Mouse (Mus musculus): ENCODE measurements at regions not wholly inside any gene's neighbourhood (a gene's known extent, or its start where the extent isn't known, plus 50 kb on each side); places are given as distances from the start of the nearest gene placed in this dataset.

- TF ChIP-seq CTCF (IDR thresholded peaks at IDR 0.05), result no peak
- ChIA-PET POLR2A (no interaction called here), CTCF (interaction anchor here (1.2 to 2.6 kb wide), 5 partner anchors 14 to 53 kb away, joined by 3 to 5 read pairs (median 4); no protein-coding TSS in a partner anchor)
- in situ Hi-C loops (cut with MboI; ENCODE audit: low pct_unique_long_range_greater_than_20kb), result no loop called here
- no peak for DNase-seq (ENCODE audit: low read depth, low spot score)
- H3K27me3 ChIP-seq, result no peaks in the 10 kb centered on the region
- ATAC-seq, result no peak
Observed at GRCm38 (mm10) chr3:130942947-130943630, 167.2 kb upstream of the Lef1 start.

GRCm38 (mm10) chr3:130940302-130940867 lies 169.9 kb upstream of the Lef1 start:
- H3K27me3 ChIP-seq, result no peaks in the 10 kb centered on the region
- CTCF ChIA-PET, result interaction anchor here (1.5 kb wide), 1 partner anchor 14 kb away, joined by 4 read pairs; no protein-coding TSS in a partner anchor
- no peak for TF ChIP-seq CTCF (IDR thresholded peaks at IDR 0.05)
- no peak for DNase-seq (ENCODE audit: low read depth, low spot score)
- peak; percentile 34 for ATAC-seq
- in situ Hi-C loops (cut with MboI; ENCODE audit: low pct_unique_long_range_greater_than_20kb), result no loop called here
- POLR2A ChIA-PET, result no interaction called here

DNA sequence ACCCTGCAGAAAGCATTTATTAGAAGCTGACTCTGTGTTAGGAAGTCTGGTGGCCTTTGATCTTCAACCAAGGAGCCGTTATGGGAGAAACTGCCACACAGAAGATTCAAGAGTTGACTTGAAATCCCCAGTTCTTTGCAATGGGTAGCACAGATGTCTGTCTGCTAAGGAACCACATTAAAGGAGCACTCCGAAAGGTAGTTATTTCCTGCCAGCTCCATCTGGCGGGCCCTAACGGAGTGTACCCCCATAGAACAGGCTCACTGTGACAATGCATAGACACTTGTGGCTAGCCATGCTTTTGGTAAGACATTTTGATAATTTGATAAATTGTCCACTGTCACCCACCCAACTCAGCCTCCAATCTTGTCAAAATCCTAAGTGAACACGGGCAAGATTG lies 173.3 kb upstream of the Lef1 start:
- H3K27me3 ChIP-seq, result no peaks in the 10 kb centered on the region
- in situ Hi-C loops (cut with MboI; ENCODE audit: low pct_unique_long_range_greater_than_20kb), result no loop called here
- ChIA-PET CTCF (interaction anchor here (1.3 kb wide), 1 partner anchor 14 kb away, joined by 3 read pairs; no protein-coding TSS in a partner anchor), POLR2A (no interaction called here)
- TF ChIP-seq CTCF (IDR thresholded peaks at IDR 0.05), result no peak
- no peak for ATAC-seq
- no peak for DNase-seq (ENCODE audit: low read depth, low spot score)

- no peaks in the 10 kb centered on the region for H3K27me3 ChIP-seq
- TF ChIP-seq CTCF (IDR thresholded peaks at IDR 0.05), result no peak
- in situ Hi-C loops (cut with MboI; ENCODE audit: low pct_unique_long_range_greater_than_20kb), result no loop called here
- CTCF ChIA-PET, result interaction anchor here (1.3 kb wide), 1 partner anchor 15 kb away, joined by 3 read pairs; no protein-coding TSS in a partner anchor
- ATAC-seq, result no peak
- POLR2A ChIA-PET, result no interaction called here
- no peak for DNase-seq (ENCODE audit: low read depth, low spot score)
Observed at GRCm38 (mm10) chr3:130936336-130936735, 173.9 kb upstream of the Lef1 start.

- ATAC-seq (no peak), DNase-seq (ENCODE audit: low read depth, low spot score) (no peak)
- CTCF ChIA-PET, result interaction anchor here (3.8 kb wide), 1 partner anchor 12 kb away, joined by 10 read pairs; no protein-coding TSS in a partner anchor
- POLR2A ChIA-PET, result no interaction called here
- no peak for TF ChIP-seq CTCF (IDR thresholded peaks at IDR 0.05)
- H3K27me3 ChIP-seq, result no peaks in the 10 kb centered on the region
- in situ Hi-C loops (cut with MboI; ENCODE audit: low pct_unique_long_range_greater_than_20kb), result no loop called here
Observed at GRCm38 (mm10) chr3:130935926-130936315, 174.3 kb upstream of the Lef1 start.

DNA sequence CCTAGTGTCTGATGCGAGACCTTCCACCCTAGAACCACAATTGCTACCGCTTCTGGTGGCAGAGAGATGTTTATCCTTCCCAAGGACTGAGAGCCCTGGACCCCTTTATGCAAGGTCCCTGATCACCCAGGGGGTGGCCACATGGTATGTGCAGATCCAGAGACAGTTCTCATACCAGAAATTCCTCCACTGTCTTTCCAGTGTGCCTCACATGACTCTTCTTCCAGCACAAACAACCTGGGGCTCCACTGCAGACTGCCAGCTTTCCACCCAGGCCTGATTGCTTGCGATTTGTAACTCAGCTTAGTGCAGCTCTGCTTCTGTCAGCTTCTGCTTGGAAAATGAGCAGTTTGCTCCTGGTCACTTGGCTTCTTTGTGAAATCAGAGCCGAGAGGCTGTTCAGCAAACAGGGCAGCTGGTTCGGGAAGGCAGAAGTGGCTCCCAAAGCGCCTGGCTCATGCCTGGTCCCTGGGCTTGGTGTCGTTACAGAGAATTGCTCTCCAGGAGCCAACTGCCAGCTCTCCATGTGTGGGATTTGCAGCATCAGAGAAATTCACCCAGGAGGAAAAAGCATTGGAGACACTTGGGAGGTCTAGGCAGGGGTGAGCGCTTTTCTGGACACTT lies 174.9 kb upstream of the Lef1 start:
- H3K27me3 ChIP-seq, result no peaks in the 10 kb centered on the region
- CTCF ChIA-PET, result interaction anchor here (3.8 kb wide), 1 partner anchor 11 kb away, joined by 10 read pairs; no protein-coding TSS in a partner anchor
- POLR2A ChIA-PET, result interaction anchor here (0.6 to 0.7 kb wide), 2 partner anchors 124 to 1176 kb away, joined by 3 read pairs; no protein-coding TSS in a partner anchor
- ATAC-seq (peak; percentile 79), DNase-seq (ENCODE audit: low read depth, low spot score) (no peak)
- no peak for TF ChIP-seq CTCF (IDR thresholded peaks at IDR 0.05)
- in situ Hi-C loops (cut with MboI; ENCODE audit: low pct_unique_long_range_greater_than_20kb), result no loop called here

DNA sequence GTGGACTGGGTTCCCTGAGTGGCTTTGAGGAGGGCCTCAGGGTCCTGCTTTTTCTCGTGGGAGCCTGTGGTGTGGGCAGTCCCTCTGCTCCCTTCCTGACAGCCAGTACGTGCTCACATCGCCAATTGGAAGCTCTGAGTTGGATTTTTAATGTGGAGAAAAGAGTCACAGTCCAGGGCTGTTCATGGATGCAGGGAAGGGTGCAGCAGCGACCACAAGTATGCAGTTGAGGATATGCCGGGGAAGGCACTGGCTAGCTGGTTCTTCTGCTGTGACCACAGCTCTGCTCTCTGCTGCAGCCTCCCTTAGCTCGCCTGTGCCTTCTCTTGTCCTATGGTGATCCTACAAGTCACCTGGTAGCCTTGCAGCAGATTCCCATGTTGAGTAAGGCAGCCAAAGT lies 177.5 kb upstream of the Lef1 start:
- ATAC-seq (peak; percentile 90), DNase-seq (ENCODE audit: low read depth, low spot score) (no peak)
- no peaks in the 10 kb centered on the region for H3K27me3 ChIP-seq
- no peak for TF ChIP-seq CTCF (IDR thresholded peaks at IDR 0.05)
- ChIA-PET POLR2A (no interaction called here), CTCF (interaction anchor here (0.9 to 3.8 kb wide), 2 partner anchors 9 to 24 kb away, joined by 3 to 10 read pairs; no protein-coding TSS in a partner anchor)
- in situ Hi-C loops (cut with MboI; ENCODE audit: low pct_unique_long_range_greater_than_20kb), result no loop called here

DNA sequence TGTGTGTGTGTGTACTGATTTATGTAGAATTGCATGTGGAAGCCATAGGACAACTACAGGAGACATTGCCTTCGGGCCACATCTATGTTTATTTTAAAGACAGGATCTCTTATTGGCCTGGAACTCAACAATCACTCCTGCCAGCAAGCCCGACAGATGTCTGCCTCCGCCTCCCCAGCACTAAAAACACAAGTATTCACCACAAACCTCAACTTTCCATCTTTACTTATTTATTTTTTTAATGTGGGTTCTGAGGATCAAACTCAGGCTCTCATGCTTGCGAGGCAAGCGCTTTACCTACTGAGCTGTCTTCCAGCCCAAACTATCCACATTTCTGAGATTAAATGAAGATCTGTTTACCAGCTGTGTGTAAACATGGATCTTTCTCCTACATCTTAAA lies 178.0 kb upstream of the Lef1 start:
- ChIA-PET POLR2A (no interaction called here), CTCF (interaction anchor here (0.9 to 3.8 kb wide), 2 partner anchors 8 to 23 kb away, joined by 3 to 10 read pairs; no protein-coding TSS in a partner anchor)
- ATAC-seq (no peak), DNase-seq (ENCODE audit: low read depth, low spot score) (no peak)
- in situ Hi-C loops (cut with MboI; ENCODE audit: low pct_unique_long_range_greater_than_20kb), result no loop called here
- no peaks in the 10 kb centered on the region for H3K27me3 ChIP-seq
- TF ChIP-seq CTCF (IDR thresholded peaks at IDR 0.05), result no peak

GRCm38 (mm10) chr3:130925000-130925399 lies 185.3 kb upstream of the Lef1 start:
- in situ Hi-C loops (cut with MboI; ENCODE audit: low pct_unique_long_range_greater_than_20kb), result no loop called here
- DNase-seq (ENCODE audit: low read depth, low spot score) (no peak), ATAC-seq (peak; percentile 61)
- no peaks in the 10 kb centered on the region for H3K27me3 ChIP-seq
- TF ChIP-seq CTCF (IDR thresholded peaks at IDR 0.05), result no peak
- CTCF ChIA-PET, result interaction anchor here (1.4 to 2.6 kb wide), 2 partner anchors 9 to 30 kb away, joined by 4 to 10 read pairs; no protein-coding TSS in a partner anchor
- POLR2A ChIA-PET, result no interaction called here

- no peak for ATAC-seq
- in situ Hi-C loops (cut with MboI; ENCODE audit: low pct_unique_long_range_greater_than_20kb), result no loop called here
- no peak for TF ChIP-seq CTCF (IDR thresholded peaks at IDR 0.05)
- ChIA-PET CTCF (interaction anchor here (1.1 to 2.6 kb wide), 3 partner anchors 10 to 18 kb away, joined by 3 to 10 read pairs (median 5); no protein-coding TSS in a partner anchor), POLR2A (no interaction called here)
- no peak for DNase-seq (ENCODE audit: low read depth, low spot score)
- H3K27me3 ChIP-seq, result no peaks in the 10 kb centered on the region
Observed at GRCm38 (mm10) chr3:130923615-130923958, 186.7 kb upstream of the Lef1 start.

Data from Patski (cell line).